Mouse (Mus musculus): ENCODE results near the gene Ap1m2.

Ap1m2 gene

GRCm38 (mm10) chr9:21312134-21312533 lies at the start of gene Ap1m2:
Gene Ap1m2, minus strand, starts transcription at chr9:21312337.
- in situ Hi-C loops (cut with MboI, MseI), result no loop called here

GRCm38 (mm10) chr9:21356981-21357718 lies 45.0 kb upstream of the Ap1m2 start:
- in situ Hi-C loops (cut with MboI, MseI), result no loop called here

GRCm38 (mm10) chr9:21354796-21355195 lies 42.7 kb upstream of the Ap1m2 start:
- in situ Hi-C loops (cut with MboI, MseI), result loop anchor here (5.0 kb wide), 2 partner anchors 37 to 102 kb away; no protein-coding TSS in a partner anchor

- in situ Hi-C loops (cut with MboI, MseI), result loop anchor here (5.0 kb wide), 2 partner anchors 36 to 101 kb away; no protein-coding TSS in a partner anchor
Observed at GRCm38 (mm10) chr9:21353373-21353686, 41.2 kb upstream of the Ap1m2 start.

GRCm38 (mm10) chr9:21352463-21353372 lies 40.6 kb upstream of the Ap1m2 start:
- in situ Hi-C loops (cut with MboI, MseI), result loop anchor here (5.0 kb wide), 2 partner anchors 35 to 100 kb away; no protein-coding TSS in a partner anchor

- in situ Hi-C loops (cut with MboI, MseI), result loop anchor here (5.0 kb wide), 2 partner anchors 35 to 100 kb away; no protein-coding TSS in a partner anchor
Observed at GRCm38 (mm10) chr9:21351702-21352377, 39.7 kb upstream of the Ap1m2 start.

- in situ Hi-C loops (cut with MboI, MseI), result loop anchor here (5.0 kb wide), 2 partner anchors 34 to 99 kb away; no protein-coding TSS in a partner anchor
Observed at GRCm38 (mm10) chr9:21351178-21351577, 39.0 kb upstream of the Ap1m2 start.

GRCm38 (mm10) chr9:21348152-21348551 lies 36.0 kb upstream of the Ap1m2 start:
- in situ Hi-C loops (cut with MboI, MseI), result no loop called here

- in situ Hi-C loops (cut with MboI, MseI), result no loop called here
Observed at GRCm38 (mm10) chr9:21346627-21347365, 34.7 kb upstream of the Ap1m2 start.

GRCm38 (mm10) chr9:21340411-21340810 lies 28.3 kb upstream of the Ap1m2 start:
- in situ Hi-C loops (cut with MboI, MseI), result no loop called here

- in situ Hi-C loops (cut with MboI, MseI), result no loop called here
Observed at GRCm38 (mm10) chr9:21337652-21338051, 25.5 kb upstream of the Ap1m2 start.

GRCm38 (mm10) chr9:21336491-21336890 lies 24.4 kb upstream of the Ap1m2 start:
- in situ Hi-C loops (cut with MboI, MseI), result no loop called here

- in situ Hi-C loops (cut with MboI, MseI), result no loop called here
Observed at GRCm38 (mm10) chr9:21335391-21335790, 23.3 kb upstream of the Ap1m2 start.

GRCm38 (mm10) chr9:21334747-21335146 lies 22.6 kb upstream of the Ap1m2 start:
- in situ Hi-C loops (cut with MboI, MseI), result no loop called here

GRCm38 (mm10) chr9:21333523-21333922 lies 21.4 kb upstream of the Ap1m2 start:
- in situ Hi-C loops (cut with MboI, MseI), result no loop called here

- in situ Hi-C loops (cut with MboI, MseI), result no loop called here
Observed at GRCm38 (mm10) chr9:21332161-21333061, 20.3 kb upstream of the Ap1m2 start.

GRCm38 (mm10) chr9:21331365-21332140 lies 19.4 kb upstream of the Ap1m2 start:
- in situ Hi-C loops (cut with MboI, MseI), result no loop called here

GRCm38 (mm10) chr9:21329699-21330289 lies 17.7 kb upstream of the Ap1m2 start:
- in situ Hi-C loops (cut with MboI, MseI), result loop anchor here (10.0 kb wide), 1 partner anchor 675 kb away; the partner anchor contains the start of gene Pin1

- in situ Hi-C loops (cut with MboI, MseI), result loop anchor here (10.0 kb wide), 1 partner anchor 674 kb away; the partner anchor contains the start of gene Pin1
Observed at GRCm38 (mm10) chr9:21329041-21329440, 16.9 kb upstream of the Ap1m2 start.
